19 mouse cellular contexts compared by ENCODE assay signal in genomic region chr7:34134336-34134735, GRCm38 (mm10). TPM values are rescaled to one million over a fixed set of nuclear protein-coding genes. Genes with fewer than 3 reads are reported as not detected.
A peak's percentile ranks its signal among the peaks of the same experiment; 100 is the strongest.
DNase-seq lines count a peak whose midpoint lies in the region; ATAC-seq and TF ChIP-seq lines count a peak whose summit lies in the region.
"Had no signal": no experiment of that assay in that cellular context is flagged by ENCODE, and none has a peak within 500 bp of the region (broad histone marks: within the 10 kb centered on the region; RNA-seq: fewer than 3 reads in every experiment).

No protein-coding gene starts in this region.

- peaks cover 24% of the 10 kb centered on the region for H3K4me1 ChIP-seq in hindbrain, embryonic 13.5 days (replicated peaks)
- no peaks in the 10 kb centered on the region for H3K4me1 ChIP-seq in hindbrain, embryonic 11.5 days (replicated peaks; ENCODE audit: control insufficient read depth, insufficient read depth, low read length)
- H3K4me1 ChIP-seq in embryonic facial prominence, embryonic 14.5 days (ENCODE audit: control insufficient read depth, insufficient read depth, low read length) = peaks cover 18% of the 10 kb centered on the region
- peaks cover 25% of the 10 kb centered on the region for H3K4me1 ChIP-seq in limb, embryonic 15.5 days

- peak; percentile 7; the same call in 1 of the 2 replicates for ATAC-seq in hindbrain, embryonic 13.5 days (ENCODE audit: low FRiP score)
- ATAC-seq in hindbrain, embryonic 11.5 days (ENCODE audit: low FRiP score) = no peak
- ATAC-seq in embryonic facial prominence, embryonic 14.5 days (ENCODE audit: low read depth) = no peak
- ATAC-seq in limb, embryonic 15.5 days (ENCODE audit: insufficient number of reproducible peaks, low FRiP score, low TSS enrichment, low read depth) = no peak
- ATAC-seq: intestine, embryonic 16.5 days had no signal

- no peak for TF ChIP-seq CTCF in brain, embryonic 14.5 days (IDR thresholded peaks at IDR 0.05; ENCODE audit: borderline replicate concordance, extremely low read depth, insufficient read depth, insufficient read length)

- no peak overlapping the region for H3K9ac ChIP-seq in hindbrain, embryonic 13.5 days
- H3K9ac ChIP-seq in hindbrain, embryonic 11.5 days (ENCODE audit: low read depth, low read length) = no peak overlapping the region
- H3K9ac ChIP-seq in embryonic facial prominence, embryonic 14.5 days (ENCODE audit: low read depth, low read length) = no peak overlapping the region
- no peak overlapping the region for H3K9ac ChIP-seq in limb, embryonic 15.5 days

- H3K4me3 ChIP-seq in hindbrain, embryonic 13.5 days = no peak overlapping the region
- no peak overlapping the region for H3K4me3 ChIP-seq in hindbrain, embryonic 11.5 days (ENCODE audit: low read depth, low read length)
- no peak overlapping the region for H3K4me3 ChIP-seq in embryonic facial prominence, embryonic 14.5 days (ENCODE audit: low read depth, low read length)
- H3K4me3 ChIP-seq in limb, embryonic 15.5 days = no peak overlapping the region

- no peaks in the 10 kb centered on the region for H3K36me3 ChIP-seq in hindbrain, embryonic 13.5 days
- H3K36me3 ChIP-seq in hindbrain, embryonic 11.5 days (ENCODE audit: control insufficient read depth, insufficient read depth, low read length) = no peaks in the 10 kb centered on the region
- no peaks in the 10 kb centered on the region for H3K36me3 ChIP-seq in embryonic facial prominence, embryonic 14.5 days (ENCODE audit: control insufficient read depth, insufficient read depth, low read length)
- H3K36me3 ChIP-seq in limb, embryonic 15.5 days = no peaks in the 10 kb centered on the region
- H3K36me3 ChIP-seq: midbrain, embryonic 15.5 days had no signal

- no peaks in the 10 kb centered on the region for H3K27me3 ChIP-seq in hindbrain, embryonic 13.5 days
- H3K27me3 ChIP-seq in hindbrain, embryonic 11.5 days (ENCODE audit: control insufficient read depth, insufficient read depth, low read length) = no peaks in the 10 kb centered on the region
- H3K27me3 ChIP-seq in embryonic facial prominence, embryonic 14.5 days (replicated peaks; ENCODE audit: control insufficient read depth, insufficient read depth, low read length) = no peaks in the 10 kb centered on the region
- H3K27me3 ChIP-seq in limb, embryonic 15.5 days = no peaks in the 10 kb centered on the region
- H3K27me3 ChIP-seq: midbrain, embryonic 15.5 days; neural tube, embryonic 13.5 days had no signal

- DNase-seq in hindbrain, embryonic 11.5 days (ENCODE audit: low spot score) = no peak
- DNase-seq in brain, embryonic 14.5 days (ENCODE audit: low read depth) = peak; percentile 24
- DNase-seq in embryonic facial prominence, embryonic 14.5 days (ENCODE audit: low spot score) = no peak
- DNase-seq in layer of hippocampus, adult 9-10 months (ENCODE audit: low spot score) = no peak
- no peak for DNase-seq in gastrocnemius, postnatal 25 days
- no peak for DNase-seq in right cerebral cortex, adult 18-20 months
- DNase-seq: adrenal gland, adult 8-10 months; B cell, adult 2 months; cerebellum, postnatal 25 days; heart, postnatal 36 days; layer of hippocampus, postnatal 36 days; thymus, adult 2 months had no signal

- 95% methylated on average over 2 of the region's 2 CpGs for WGBS in hindbrain, embryonic 13.5 days
- WGBS in hindbrain, embryonic 11.5 days = 77% methylated on average over 2 of the region's 2 CpGs
- WGBS in embryonic facial prominence, embryonic 14.5 days = 69% methylated on average over 2 of the region's 2 CpGs
- 66% methylated on average over 2 of the region's 2 CpGs for WGBS in limb, embryonic 15.5 days

- no peak overlapping the region for H3K27ac ChIP-seq in hindbrain, embryonic 13.5 days
- H3K27ac ChIP-seq in hindbrain, embryonic 11.5 days (ENCODE audit: low read depth, low read length) = no peak overlapping the region
- H3K27ac ChIP-seq in embryonic facial prominence, embryonic 14.5 days (replicated peaks; ENCODE audit: low read depth, low read length) = 0 out of 2 replicates have a peak overlapping the region, but pooled peaks have one; percentile 22
- peak overlapping the region; percentile 12; the same call in 1 of the 2 replicates for H3K27ac ChIP-seq in limb, embryonic 15.5 days
- H3K27ac ChIP-seq: midbrain, embryonic 15.5 days had no signal

- no peaks in the 10 kb centered on the region for H3K9me3 ChIP-seq in hindbrain, embryonic 13.5 days
- no peaks in the 10 kb centered on the region for H3K9me3 ChIP-seq in hindbrain, embryonic 11.5 days (ENCODE audit: control insufficient read depth, low read length)
- no peaks in the 10 kb centered on the region for H3K9me3 ChIP-seq in embryonic facial prominence, embryonic 14.5 days (ENCODE audit: control insufficient read depth, low read length)
- H3K9me3 ChIP-seq in limb, embryonic 15.5 days = no peaks in the 10 kb centered on the region
- H3K9me3 ChIP-seq: midbrain, embryonic 15.5 days; neural tube, embryonic 13.5 days had no signal

- H3K4me2 ChIP-seq in hindbrain, embryonic 13.5 days = no peak overlapping the region
- H3K4me2 ChIP-seq in hindbrain, embryonic 11.5 days (replicated peaks; ENCODE audit: low read depth, low read length) = no peak overlapping the region
- H3K4me2 ChIP-seq in embryonic facial prominence, embryonic 14.5 days (ENCODE audit: low read depth, low read length) = no peak overlapping the region
- H3K4me2 ChIP-seq in limb, embryonic 15.5 days = no peak overlapping the region

- TF ChIP-seq POLR2A in brain, embryonic 14.5 days (IDR thresholded peaks at IDR 0.05; ENCODE audit: borderline replicate concordance, extremely low read depth, insufficient read depth, insufficient read length, poor library complexity, severe bottlenecking) = no peak

RNA-seq across cellular contexts. Expression of gene Wtip, which starts 1.3 kb away (rescaled TPM):
- 3.1 and 4.6 TPM in 2 replicates for polyA plus RNA-seq in hindbrain, embryonic 13.5 days (2015; fragmentation: Nextera tagmentation; extraction: Ambion mirVana)
- polyA plus RNA-seq in hindbrain, embryonic 11.5 days (2014; fragmentation: Nextera tagmentation; extraction: Ambion mirVana) = 4.0 TPM in 2 replicates
- polyA plus RNA-seq in brain, embryonic 14.5 days (2012; rRNA removed) = 35.5 and 40.4 TPM in 2 replicates
- 6.8 and 7.8 TPM in 2 replicates for polyA plus RNA-seq in embryonic facial prominence, embryonic 14.5 days (2014; fragmentation: Nextera tagmentation; extraction: Ambion mirVana)
- polyA plus RNA-seq in limb, embryonic 15.5 days (2015; fragmentation: Nextera tagmentation; extraction: Ambion mirVana) = 6.4 and 8.0 TPM in 2 replicates
- 1 to 10 TPM; 4.8 to 7.0 TPM for total RNA-seq in gastrocnemius, postnatal 25 days (2021)

RNA-seq across cellular contexts. Expression of gene Uba2, which starts 35.1 kb away (rescaled TPM):
- polyA plus RNA-seq in hindbrain, embryonic 13.5 days (2015; fragmentation: Nextera tagmentation; extraction: Ambion mirVana) = 195 and 198 TPM in 2 replicates
- 256 and 268 TPM in 2 replicates for polyA plus RNA-seq in hindbrain, embryonic 11.5 days (2014; fragmentation: Nextera tagmentation; extraction: Ambion mirVana)
- polyA plus RNA-seq in brain, embryonic 14.5 days (2012; rRNA removed) = 133 and 136 TPM in 2 replicates
- 166 and 183 TPM in 2 replicates for polyA plus RNA-seq in embryonic facial prominence, embryonic 14.5 days (2014; fragmentation: Nextera tagmentation; extraction: Ambion mirVana)
- polyA plus RNA-seq in limb, embryonic 15.5 days (2015; fragmentation: Nextera tagmentation; extraction: Ambion mirVana) = 186 and 190 TPM in 2 replicates
- 10 to 100 TPM; 32.4 to 36.7 TPM for total RNA-seq in gastrocnemius, postnatal 25 days (2021)

RNA-seq across cellular contexts. Expression of gene Scgb1b30, which starts 39.1 kb away (rescaled TPM):
- not detected in 2 replicates for polyA plus RNA-seq in hindbrain, embryonic 13.5 days (2015; fragmentation: Nextera tagmentation; extraction: Ambion mirVana)
- not detected in 2 replicates for polyA plus RNA-seq in hindbrain, embryonic 11.5 days (2014; fragmentation: Nextera tagmentation; extraction: Ambion mirVana)
- not detected in 2 replicates for polyA plus RNA-seq in brain, embryonic 14.5 days (2012; rRNA removed)
- not detected in 2 replicates for polyA plus RNA-seq in embryonic facial prominence, embryonic 14.5 days (2014; fragmentation: Nextera tagmentation; extraction: Ambion mirVana)
- polyA plus RNA-seq in limb, embryonic 15.5 days (2015; fragmentation: Nextera tagmentation; extraction: Ambion mirVana) = not detected in 2 replicates
- total RNA-seq in gastrocnemius, postnatal 25 days (2021) = not detected
- total RNA-seq: adrenal gland, adult 8-10 months; heart, postnatal 36 days; layer of hippocampus, postnatal 36 days; liver, adult 2 months had no signal
- polyA plus RNA-seq: intestine, embryonic 16.5 days; liver, adult 2 months; midbrain, embryonic 15.5 days; neural tube, embryonic 13.5 days; spleen, adult 2 months; thymus, adult 2 months had no signal

Comparison
In these comparisons a context has a peak if more than half of its experiments do, and no peak if none do; other contexts are left out.
1. H3K27ac ChIP-seq: peak in embryonic facial prominence, embryonic 14.5 days (single experiment) and limb, embryonic 15.5 days (single experiment); none in hindbrain, embryonic 13.5 days (single experiment) and hindbrain, embryonic 11.5 days (single experiment).